Mouse (Mus musculus) thymus, adult 2 months (tissue): ENCODE data around the gene Ccsap.

Experiments used
- CTCF ChIP-seq: fragments of 200-500 bp; IDR thresholded peaks from 2 replicates; pipeline ENCODE4 v1.5.1; 2012; ENCODE audit warnings: mild to moderate bottlenecking, control low read depth, low read length, moderate library complexity, borderline replicate concordance; ENCODE audit not compliant: control insufficient read depth, poor library complexity, insufficient read depth; ENCODE audit errors: extremely low read depth
- POLR2A ChIP-seq: fragments of 200-500 bp; IDR thresholded peaks from 2 replicates; pipeline ENCODE4 v1.6.1; 2012; ENCODE audit warnings: mild to moderate bottlenecking, low read length, control low read depth, moderate library complexity; ENCODE audit not compliant: control insufficient read depth, poor library complexity, insufficient read depth; ENCODE audit errors: extremely low read depth

- peak; percentile 65; the same call in 1 of the 2 replicates for TF ChIP-seq CTCF
- 0 out of 2 replicates have a peak, but pooled peaks have one; percentile 52 for TF ChIP-seq POLR2A
Measured at GRCm38 (mm10) chr8:123858941-123859647, 915 bp downstream of the Ccsap start.
